Mouse (Mus musculus): ENCODE data around the gene Lmo1.
"Not testable (repeated sequence)": the region's sequence is repeated elsewhere in the genome, so short reads cannot be mapped to it uniquely, and the experiment has no call there.

Lmo1 gene

DNA sequence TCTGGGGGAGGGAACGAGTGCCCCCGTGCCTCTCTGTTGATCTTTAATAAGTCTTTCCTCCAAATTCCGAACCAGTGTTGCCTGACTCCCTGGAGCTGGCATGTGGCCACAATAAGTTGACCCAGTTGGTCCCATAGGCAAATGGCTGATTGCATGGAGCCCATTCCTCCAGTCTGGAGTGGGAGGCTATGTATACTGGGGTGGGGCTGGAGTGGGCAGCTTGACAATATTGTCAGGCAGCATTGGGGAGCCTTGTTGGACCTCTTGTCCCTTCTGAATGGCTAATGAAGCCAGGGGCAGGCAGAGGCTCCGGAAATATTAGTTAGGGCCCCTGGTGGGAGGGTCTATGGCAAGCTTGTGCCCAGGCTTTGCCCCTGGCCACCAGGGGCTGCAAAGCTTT lies 59.1 kb downstream of the Lmo1 start:
- no peak for DNase-seq (ENCODE audit: low read depth, low spot score)

DNA sequence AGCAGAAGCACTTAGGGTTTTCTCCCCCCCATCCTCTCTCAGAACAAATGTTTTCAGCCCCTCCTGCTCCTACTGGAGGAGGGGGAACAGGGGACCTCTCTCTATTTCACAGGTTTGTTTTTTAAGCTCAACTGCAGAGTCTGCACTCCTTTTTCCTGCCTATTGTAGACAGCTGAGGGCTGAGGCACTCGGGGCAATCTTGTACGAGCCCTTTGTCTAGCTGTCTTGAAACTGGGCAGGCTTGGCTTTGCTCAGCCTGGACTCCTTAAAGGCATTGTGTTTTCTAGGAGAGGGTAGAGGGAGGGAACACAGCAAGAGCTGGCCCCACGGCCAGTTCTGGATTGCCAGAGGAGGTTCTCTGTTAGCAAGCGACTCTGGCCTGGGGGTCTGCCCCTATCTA lies 59.5 kb downstream of the Lmo1 start:
- not testable (repeated sequence) for DNase-seq (ENCODE audit: low read depth, low spot score)

DNA sequence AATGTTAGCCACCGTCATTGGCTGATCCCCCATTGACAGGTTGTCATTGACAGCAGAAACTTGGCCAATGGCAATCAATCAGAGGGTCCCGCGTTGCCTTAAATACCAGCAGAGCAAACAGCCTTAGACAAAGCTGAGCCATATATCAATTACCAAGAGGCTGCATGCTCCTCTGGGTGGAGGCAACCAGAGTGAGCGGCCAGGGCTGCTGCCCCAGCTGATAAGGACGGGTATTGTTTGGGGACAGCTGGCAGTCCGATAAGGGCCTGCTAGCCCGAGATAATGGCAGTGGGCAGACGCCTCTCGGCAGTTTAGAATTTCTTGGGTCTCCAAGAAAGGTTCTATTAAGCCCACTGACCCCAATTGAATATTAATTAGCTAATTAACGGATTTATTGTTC lies 60.1 kb downstream of the Lmo1 start:
- DNase-seq (ENCODE audit: low read depth, low spot score), result peak; percentile 27

DNA sequence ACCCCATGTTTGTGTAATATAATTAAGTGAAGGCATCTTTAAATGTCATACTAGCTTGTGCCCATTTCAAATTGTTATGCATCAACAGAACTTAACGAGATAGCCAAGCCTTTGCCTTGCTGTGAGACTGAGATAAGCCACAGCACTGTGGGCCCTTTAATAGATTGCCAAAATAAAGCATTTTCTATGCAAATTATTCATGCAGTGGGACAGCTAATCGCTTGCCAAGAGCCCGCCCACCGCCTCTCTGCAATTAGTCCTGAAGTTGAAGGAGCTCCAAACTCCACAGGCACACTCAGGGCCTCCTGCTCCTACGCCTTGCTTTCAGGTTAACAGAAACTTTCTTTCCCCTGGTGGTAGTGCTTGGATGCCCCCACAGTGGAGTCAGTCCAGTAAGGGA lies 64.0 kb downstream of the Lmo1 start:
- DNase-seq (ENCODE audit: low read depth, low spot score), result no peak

DNA sequence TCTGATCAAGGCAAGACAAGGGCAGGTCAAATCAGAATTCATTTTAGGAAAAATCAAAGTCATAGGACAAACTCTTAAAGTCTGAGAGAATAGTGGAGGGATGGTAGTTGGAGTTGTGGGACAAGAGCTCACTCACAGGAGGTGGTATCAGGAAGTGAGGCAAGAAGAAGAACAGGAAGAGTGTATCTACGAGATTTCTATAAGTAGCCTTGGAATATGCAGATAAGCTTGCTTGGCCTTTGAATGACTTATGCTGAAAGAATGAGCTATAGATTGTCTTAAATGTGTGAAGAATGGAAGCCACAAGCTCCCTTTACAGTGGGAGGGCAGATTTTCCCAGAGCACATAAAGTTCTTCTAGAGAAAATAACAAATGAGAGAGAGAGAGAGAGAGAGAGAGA lies 70.1 kb downstream of the Lmo1 start:
- no peak for DNase-seq (ENCODE audit: low read depth, low spot score)

DNA sequence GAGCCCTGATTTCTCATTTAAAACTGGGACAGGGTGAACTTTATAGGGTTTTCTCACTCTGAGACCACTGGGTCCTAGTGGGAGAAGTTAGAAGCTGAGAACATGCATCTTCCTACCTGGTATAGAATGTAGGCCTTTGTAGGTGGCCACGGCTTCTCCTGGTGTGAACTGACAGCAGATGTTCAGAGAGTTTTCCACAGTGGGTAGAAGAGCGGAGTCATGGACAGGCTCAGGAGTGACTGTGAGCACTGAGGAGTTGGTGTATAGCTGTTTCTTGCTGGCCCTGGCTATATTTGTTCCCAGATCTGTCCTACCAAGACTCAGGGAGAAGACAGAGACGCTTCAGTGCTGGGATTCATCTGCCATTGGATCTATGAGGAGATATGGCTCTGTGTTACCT lies 73.8 kb downstream of the Lmo1 start:
- DNase-seq (ENCODE audit: low read depth, low spot score), result no peak

DNA sequence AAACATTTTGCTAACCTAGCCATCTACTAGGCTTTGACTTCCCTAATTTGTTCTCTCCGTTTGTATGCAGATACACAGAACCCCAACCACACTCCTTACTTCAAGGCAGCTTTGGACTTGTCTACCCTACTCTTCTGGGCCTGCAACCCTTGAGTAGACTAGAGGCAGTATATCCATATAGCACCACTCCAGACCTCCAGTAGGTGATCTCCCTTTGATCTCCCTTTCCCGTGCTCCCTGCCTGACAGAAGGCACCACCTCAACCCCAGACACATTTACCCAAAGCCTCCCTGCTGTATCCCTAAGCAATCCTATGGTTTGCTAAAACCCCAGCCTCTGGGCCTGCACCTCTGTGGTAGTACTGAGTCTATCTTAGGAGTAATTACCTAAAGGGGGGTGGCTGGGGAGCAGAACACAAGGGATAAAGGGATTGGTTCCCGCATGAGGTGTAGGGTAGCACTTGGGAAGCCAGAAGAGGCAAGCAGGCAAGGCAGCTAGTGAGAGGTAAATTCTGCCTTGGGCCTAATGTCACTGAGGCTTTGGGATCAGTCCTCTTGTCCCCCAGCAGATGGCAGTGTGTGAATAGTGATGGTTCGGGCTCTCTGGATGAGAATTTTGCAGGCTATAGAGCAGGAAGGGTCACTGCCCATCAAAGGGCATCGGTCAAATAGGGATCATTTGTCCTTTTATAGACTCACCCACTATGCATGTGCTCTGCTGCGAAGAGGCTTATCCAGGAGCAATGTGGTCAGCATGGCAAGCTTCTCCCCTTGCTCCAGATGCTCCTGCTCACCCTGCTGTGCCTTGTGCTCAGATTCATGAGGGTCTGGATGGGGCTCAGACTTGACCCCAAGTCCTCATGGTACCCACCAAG lies 76.6 kb downstream of the Lmo1 start:
- peak; percentile 50 for DNase-seq (ENCODE audit: low read depth, low spot score)

DNA sequence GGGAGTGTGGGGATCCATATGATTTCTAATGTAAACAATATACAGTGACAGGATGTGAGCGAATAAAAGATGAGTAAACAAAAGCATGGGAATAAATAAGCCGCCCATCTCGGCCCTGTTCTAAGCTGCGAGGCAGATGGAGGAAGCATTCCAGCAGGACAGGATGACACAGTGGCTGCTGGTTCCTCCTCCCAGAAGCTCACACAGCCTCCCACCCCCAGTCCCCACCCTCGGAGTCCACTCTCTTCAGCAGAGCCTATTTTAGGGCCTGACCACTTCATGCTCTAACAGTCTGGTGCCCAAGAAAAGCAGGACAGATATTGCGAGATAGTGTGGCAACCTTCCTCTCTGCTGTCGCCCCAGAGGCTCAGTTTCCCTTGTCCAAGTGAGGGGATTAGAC lies 77.8 kb downstream of the Lmo1 start:
- DNase-seq (ENCODE audit: low read depth, low spot score), result no peak

DNA sequence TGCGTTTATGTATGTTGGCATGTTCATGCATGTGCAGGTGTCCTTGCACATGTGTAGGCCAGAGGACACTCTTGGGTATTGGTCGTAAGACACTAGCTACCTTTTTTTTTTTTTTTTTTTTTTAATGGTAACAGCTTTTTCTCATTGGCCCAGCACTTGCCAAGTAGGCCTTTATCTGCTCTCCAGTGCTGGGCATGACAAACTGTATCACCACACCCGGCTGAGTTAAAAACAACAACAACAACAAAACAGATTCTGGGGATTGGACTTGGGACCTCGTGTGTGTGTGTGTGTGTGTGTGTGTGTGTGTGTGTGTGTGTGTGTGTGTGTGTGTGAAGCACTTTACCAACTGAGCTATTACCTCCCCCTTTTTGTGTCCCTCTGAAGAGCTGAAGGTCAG lies 78.4 kb downstream of the Lmo1 start:
- DNase-seq (ENCODE audit: low read depth, low spot score), result no peak

DNA sequence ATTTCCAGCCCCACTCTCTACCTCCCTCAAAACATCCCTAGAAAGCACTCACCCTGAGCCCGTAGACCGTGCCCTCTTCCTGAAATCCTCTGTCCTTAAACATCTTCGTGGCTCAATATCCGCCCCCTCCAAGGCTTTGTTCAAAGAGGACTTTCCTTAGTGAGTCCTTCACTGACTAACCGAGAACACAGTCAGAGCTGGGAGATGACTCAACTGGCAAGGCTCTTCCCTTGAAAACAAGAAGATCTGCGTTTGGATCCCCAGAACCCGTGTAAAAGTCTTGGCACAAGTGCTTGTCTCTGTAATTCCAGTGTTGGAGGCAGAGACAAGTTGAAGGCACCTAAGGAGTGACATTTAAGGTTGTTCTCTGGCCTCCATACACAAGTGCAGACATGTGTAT lies 80.7 kb downstream of the Lmo1 start:
- no peak for DNase-seq (ENCODE audit: low read depth, low spot score)

DNA sequence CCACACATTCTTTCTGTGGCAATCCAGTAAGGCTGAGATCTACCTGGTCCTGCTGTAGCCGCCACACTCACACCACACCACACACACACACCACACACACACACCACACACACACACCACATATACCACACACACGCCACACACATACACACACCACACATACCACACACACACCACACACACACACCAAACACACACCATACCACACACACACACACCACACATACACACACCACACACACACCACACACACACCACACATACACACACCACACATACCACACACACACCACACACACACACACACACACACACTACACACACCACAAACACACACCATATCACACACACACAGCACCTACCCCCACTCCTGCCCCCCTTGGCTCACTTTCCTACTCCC lies 83.7 kb downstream of the Lmo1 start:
- not testable (repeated sequence) for DNase-seq (ENCODE audit: low read depth, low spot score)
